Mouse (Mus musculus): ENCODE measurements at regions not wholly inside any gene's neighbourhood (a gene's known extent, or its start where the extent isn't known, plus 50 kb on each side); places are given as distances from the start of the nearest gene placed in this dataset.

DNA sequence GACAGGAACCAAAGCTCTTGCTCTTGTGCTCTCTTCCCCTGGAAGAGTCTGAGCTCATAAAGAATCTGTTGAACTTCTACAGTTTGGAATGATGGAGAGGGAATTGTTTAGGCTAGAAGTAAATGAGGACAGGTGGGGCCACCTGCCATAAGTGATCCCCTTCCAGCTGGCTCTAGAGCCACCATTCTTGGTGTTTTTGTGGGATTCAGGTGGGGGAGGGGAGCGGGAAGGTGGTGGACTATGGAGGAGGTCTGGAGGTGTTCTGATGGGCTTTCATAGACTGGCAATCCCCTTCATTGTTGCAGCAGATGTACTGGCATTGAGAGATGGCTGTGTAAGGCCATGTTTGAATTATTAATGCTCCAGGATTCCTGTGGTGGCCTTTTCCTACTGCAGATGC, 132.6 kb upstream of the Opcml start:
- no peak for ATAC-seq (replicated peaks; ENCODE audit: insufficient number of reproducible peaks, low FRiP score, low TSS enrichment)
- WGBS (ENCODE audit: insufficient replicate concordance) = 83% methylated on average over 1 of the region's 1 CpGs
- Histone ChIP-seq H3K27ac (ENCODE audit: low read depth, low read length) (no peak overlapping the region), H3K36me3 (ENCODE audit: control insufficient read depth, insufficient read depth, low read length) (no peaks in the 10 kb centered on the region), H3K9ac (ENCODE audit: low read depth, low read length) (no peak overlapping the region), H3K4me3 (ENCODE audit: low read depth, low read length) (no peak overlapping the region), H3K4me2 (no peak overlapping the region), H3K27me3 (ENCODE audit: control insufficient read depth, insufficient read depth, low read length) (no peaks in the 10 kb centered on the region), H3K4me1 (ENCODE audit: control insufficient read depth, insufficient read depth, low read length) (no peaks in the 10 kb centered on the region), H3K9me3 (replicated peaks; ENCODE audit: control insufficient read depth, low read length) (no peaks in the 10 kb centered on the region)

- H3K36me3 ChIP-seq (ENCODE audit: control insufficient read depth, insufficient read depth, low read length) = no peaks in the 10 kb centered on the region
- no peak overlapping the region for H3K4me2 ChIP-seq
- H3K27me3 ChIP-seq (ENCODE audit: control insufficient read depth, insufficient read depth, low read length) = no peaks in the 10 kb centered on the region
- no peak overlapping the region for H3K27ac ChIP-seq (ENCODE audit: low read depth, low read length)
- ATAC-seq (replicated peaks; ENCODE audit: insufficient number of reproducible peaks, low FRiP score, low TSS enrichment) = no peak
- no peaks in the 10 kb centered on the region for H3K9me3 ChIP-seq (replicated peaks; ENCODE audit: control insufficient read depth, low read length)
- H3K4me3 ChIP-seq (ENCODE audit: low read depth, low read length) = no peak overlapping the region
- no peak overlapping the region for H3K9ac ChIP-seq (ENCODE audit: low read depth, low read length)
- WGBS (ENCODE audit: insufficient replicate concordance) = 72% methylated on average over 1 of the region's 1 CpGs
- H3K4me1 ChIP-seq (ENCODE audit: control insufficient read depth, insufficient read depth, low read length) = peaks cover 4% of the 10 kb centered on the region; the same call in 1 of the 2 replicates
These were observed 128.9 kb upstream of the Opcml start for GRCm38 (mm10) chr9:27661431-27662300.

- H3K36me3 ChIP-seq (ENCODE audit: control insufficient read depth, insufficient read depth, low read length) = no peaks in the 10 kb centered on the region
- H3K4me3 ChIP-seq (ENCODE audit: low read depth, low read length) = no peak overlapping the region
- H3K27me3 ChIP-seq (ENCODE audit: control insufficient read depth, insufficient read depth, low read length) = no peaks in the 10 kb centered on the region
- ATAC-seq (replicated peaks; ENCODE audit: insufficient number of reproducible peaks, low FRiP score, low TSS enrichment) = no peak
- no peak overlapping the region for H3K4me2 ChIP-seq
- peaks cover 4% of the 10 kb centered on the region; the same call in 1 of the 2 replicates for H3K4me1 ChIP-seq (ENCODE audit: control insufficient read depth, insufficient read depth, low read length)
- no peak overlapping the region for H3K27ac ChIP-seq (ENCODE audit: low read depth, low read length)
- no peaks in the 10 kb centered on the region for H3K9me3 ChIP-seq (replicated peaks; ENCODE audit: control insufficient read depth, low read length)
- 88% methylated on average over 1 of the region's 1 CpGs for WGBS (ENCODE audit: insufficient replicate concordance)
- H3K9ac ChIP-seq (ENCODE audit: low read depth, low read length) = no peak overlapping the region
These were observed 127.3 kb upstream of the Opcml start for GRCm38 (mm10) chr9:27663230-27663629.

DNA sequence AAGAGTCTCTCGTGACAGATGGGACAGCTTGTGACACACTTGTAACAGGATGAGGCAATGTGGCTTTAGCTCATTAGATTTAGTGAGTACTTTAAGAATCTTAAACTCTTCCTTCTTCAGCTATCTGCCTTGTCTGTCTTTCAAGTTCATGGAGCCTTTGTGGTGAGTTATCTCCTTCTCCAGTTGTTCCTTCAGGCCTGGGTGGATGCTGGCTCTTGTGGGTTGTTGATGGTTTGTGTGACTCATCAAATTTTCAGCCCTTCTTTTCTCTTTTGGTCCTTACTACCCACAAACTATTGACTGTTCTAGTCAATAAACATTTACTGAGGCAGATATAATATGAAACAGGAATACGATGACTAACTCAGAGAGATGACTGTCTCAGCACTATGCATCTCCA, 124.9 kb upstream of the Opcml start:
- Histone ChIP-seq H3K9ac (ENCODE audit: low read depth, low read length) (no peak overlapping the region), H3K4me2 (no peak overlapping the region), H3K9me3 (replicated peaks; ENCODE audit: control insufficient read depth, low read length) (no peaks in the 10 kb centered on the region), H3K4me3 (ENCODE audit: low read depth, low read length) (no peak overlapping the region), H3K4me1 (ENCODE audit: control insufficient read depth, insufficient read depth, low read length) (peaks cover 4% of the 10 kb centered on the region; the same call in 1 of the 2 replicates), H3K36me3 (ENCODE audit: control insufficient read depth, insufficient read depth, low read length) (no peaks in the 10 kb centered on the region), H3K27ac (ENCODE audit: low read depth, low read length) (no peak overlapping the region), H3K27me3 (ENCODE audit: control insufficient read depth, insufficient read depth, low read length) (no peaks in the 10 kb centered on the region)
- 0 out of 2 replicates have a peak, but pooled peaks have one; percentile 10 for ATAC-seq (replicated peaks; ENCODE audit: insufficient number of reproducible peaks, low FRiP score, low TSS enrichment)
- whole genome bisulfite sequencing (ENCODE audit: insufficient replicate concordance) = 75% methylated on average over 2 of the region's 2 CpGs

DNA sequence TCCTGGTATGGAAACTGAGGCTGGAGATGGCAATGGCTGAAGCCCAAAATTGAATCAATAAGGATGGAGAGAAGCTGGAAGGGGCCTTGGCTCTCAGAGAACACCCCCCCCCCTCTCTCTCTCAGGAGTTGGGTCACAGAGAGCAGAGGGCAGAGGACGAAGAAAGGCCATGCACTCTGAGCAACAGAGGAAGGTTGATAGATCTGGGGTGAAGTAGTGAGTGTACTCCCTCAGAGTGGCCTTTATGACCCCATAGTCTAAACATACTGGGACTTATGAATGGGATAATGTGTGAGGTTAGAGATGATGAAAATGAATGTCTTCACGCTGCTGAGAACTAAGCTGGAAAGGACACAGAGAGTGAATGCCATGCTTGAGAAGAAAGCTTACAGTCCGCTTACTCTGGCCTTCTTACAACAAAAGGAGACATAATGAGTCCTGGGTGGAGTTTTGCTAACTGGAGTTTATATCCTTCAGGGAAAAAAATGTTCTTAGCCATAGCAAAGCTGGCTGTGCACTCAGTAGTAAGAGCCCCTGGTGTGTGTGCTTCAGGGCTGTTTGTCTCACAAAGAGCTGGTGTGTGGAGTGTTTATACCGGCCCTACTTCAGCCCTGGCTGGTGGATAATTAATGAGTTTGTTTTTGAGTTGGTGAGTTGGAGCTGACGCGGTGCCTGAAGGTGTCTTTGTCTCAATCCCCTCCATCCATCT, 120.4 kb upstream of the Opcml start:
- Histone ChIP-seq H3K9me3 (replicated peaks; ENCODE audit: control insufficient read depth, low read length) (no peaks in the 10 kb centered on the region), H3K27ac (ENCODE audit: low read depth, low read length) (no peak overlapping the region), H3K4me1 (ENCODE audit: control insufficient read depth, insufficient read depth, low read length) (peaks cover 4% of the 10 kb centered on the region; the same call in 1 of the 2 replicates), H3K36me3 (ENCODE audit: control insufficient read depth, insufficient read depth, low read length) (no peaks in the 10 kb centered on the region), H3K27me3 (ENCODE audit: control insufficient read depth, insufficient read depth, low read length) (no peaks in the 10 kb centered on the region), H3K4me3 (ENCODE audit: low read depth, low read length) (no peak overlapping the region), H3K9ac (ENCODE audit: low read depth, low read length) (no peak overlapping the region), H3K4me2 (no peak overlapping the region)
- no peak for ATAC-seq (replicated peaks; ENCODE audit: insufficient number of reproducible peaks, low FRiP score, low TSS enrichment)
- WGBS (ENCODE audit: insufficient replicate concordance) = 70% methylated on average over 6 of the region's 6 CpGs

DNA sequence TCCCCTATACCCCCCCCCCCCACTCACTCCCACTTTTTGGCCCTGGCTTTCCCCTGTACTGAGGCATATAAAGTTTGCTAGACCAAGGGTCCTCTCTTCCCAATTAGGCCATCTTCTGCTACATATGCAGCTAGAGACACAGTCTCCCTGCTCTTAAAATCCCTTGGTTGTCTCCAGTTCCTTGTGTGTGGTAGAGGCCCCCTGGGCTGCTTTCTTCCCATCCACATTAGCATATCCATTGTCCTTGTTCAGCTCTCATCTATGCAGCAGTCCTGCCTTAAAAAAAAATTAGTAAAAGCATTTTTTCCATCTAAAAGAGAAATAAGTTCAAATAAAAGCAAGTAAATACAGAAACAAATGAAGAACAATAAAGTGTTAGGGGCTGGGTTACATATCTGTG, 105.2 kb upstream of the Opcml start:
- Histone ChIP-seq H3K4me2 (no peak overlapping the region), H3K4me3 (ENCODE audit: low read depth, low read length) (no peak overlapping the region), H3K36me3 (ENCODE audit: control insufficient read depth, insufficient read depth, low read length) (no peaks in the 10 kb centered on the region), H3K4me1 (ENCODE audit: control insufficient read depth, insufficient read depth, low read length) (no peaks in the 10 kb centered on the region), H3K27me3 (ENCODE audit: control insufficient read depth, insufficient read depth, low read length) (no peaks in the 10 kb centered on the region), H3K9ac (ENCODE audit: low read depth, low read length) (no peak overlapping the region), H3K9me3 (replicated peaks; ENCODE audit: control insufficient read depth, low read length) (no peaks in the 10 kb centered on the region), H3K27ac (ENCODE audit: low read depth, low read length) (no peak overlapping the region)
- ATAC-seq (replicated peaks; ENCODE audit: insufficient number of reproducible peaks, low FRiP score, low TSS enrichment) = no peak

GRCm38 (mm10) chr9:27691616-27692015, 99.0 kb upstream of the Opcml start:
- H3K4me1 ChIP-seq (ENCODE audit: control insufficient read depth, insufficient read depth, low read length) = no peaks in the 10 kb centered on the region
- H3K9ac ChIP-seq (ENCODE audit: low read depth, low read length) = no peak overlapping the region
- no peak for ATAC-seq (replicated peaks; ENCODE audit: insufficient number of reproducible peaks, low FRiP score, low TSS enrichment)
- no peaks in the 10 kb centered on the region for H3K27me3 ChIP-seq (ENCODE audit: control insufficient read depth, insufficient read depth, low read length)
- H3K27ac ChIP-seq (ENCODE audit: low read depth, low read length) = no peak overlapping the region
- H3K36me3 ChIP-seq (ENCODE audit: control insufficient read depth, insufficient read depth, low read length) = no peaks in the 10 kb centered on the region
- no peak overlapping the region for H3K4me3 ChIP-seq (ENCODE audit: low read depth, low read length)
- no peak overlapping the region for H3K4me2 ChIP-seq
- WGBS (ENCODE audit: insufficient replicate concordance) = 58% methylated on average over 4 of the region's 4 CpGs
- H3K9me3 ChIP-seq (replicated peaks; ENCODE audit: control insufficient read depth, low read length) = no peaks in the 10 kb centered on the region

GRCm38 (mm10) chr9:27692751-27693150, 97.8 kb upstream of the Opcml start:
- Histone ChIP-seq H3K27ac (ENCODE audit: low read depth, low read length) (no peak overlapping the region), H3K4me3 (ENCODE audit: low read depth, low read length) (no peak overlapping the region), H3K4me2 (no peak overlapping the region), H3K4me1 (ENCODE audit: control insufficient read depth, insufficient read depth, low read length) (no peaks in the 10 kb centered on the region), H3K9ac (ENCODE audit: low read depth, low read length) (no peak overlapping the region), H3K36me3 (ENCODE audit: control insufficient read depth, insufficient read depth, low read length) (no peaks in the 10 kb centered on the region), H3K27me3 (ENCODE audit: control insufficient read depth, insufficient read depth, low read length) (no peaks in the 10 kb centered on the region), H3K9me3 (replicated peaks; ENCODE audit: control insufficient read depth, low read length) (no peaks in the 10 kb centered on the region)
- no peak for ATAC-seq (replicated peaks; ENCODE audit: insufficient number of reproducible peaks, low FRiP score, low TSS enrichment)
- WGBS (ENCODE audit: insufficient replicate concordance) = 75% methylated on average over 3 of the region's 3 CpGs

Data from heart, embryonic 11.5 days (tissue).